Mouse (Mus musculus) liver, embryonic 14.5 days (tissue): ENCODE results near the gene Veph1. TPM values are rescaled to one million over a fixed set of nuclear protein-coding genes. Genes with fewer than 3 reads are reported as not detected.

Source experiments
- ATAC-seq: fragments of 200-750 bp; cut with Nextera tagmentation; 2 replicates; pipeline ENCODE4 v1.8.0; 2017; ENCODE audit warnings: moderate number of reproducible peaks, mild to moderate bottlenecking, moderate library complexity; ENCODE audit not compliant: insufficient read depth
- DNase-seq, 3 experiments: peaks; one replicate each; pipeline ENCODE4 v3.0.0-alpha.2; 2012 to 2013; ENCODE audit warnings: low read depth in 3 of 3, low spot score in 3 of 3
- H3K27ac ChIP-seq: fragments of 300-500 bp; sonication (generic); 2 replicates; pipeline ENCODE4 v1.5.1; 2014; ENCODE audit warnings: moderate library complexity, mild to moderate bottlenecking, control low read depth, inconsistent platforms
- H3K27me3 ChIP-seq: fragments of 300-500 bp; sonication (generic); 2 replicates; pipeline ENCODE4 v1.6.1; 2014; ENCODE audit warnings: mild to moderate bottlenecking, low read length, moderate library complexity; ENCODE audit not compliant: control insufficient read depth, insufficient read depth
- H3K36me3 ChIP-seq: fragments of 300-500 bp; sonication (generic); replicated peaks from 2 replicates; pipeline ENCODE4 v1.6.1; 2014; ENCODE audit warnings: low read depth; ENCODE audit not compliant: control insufficient read depth, insufficient read depth
- H3K4me1 ChIP-seq, 2 experiments: fragments of 200-500 bp in 1 of 2; fragments of 300-500 bp in 1 of 2; sonication (generic) in 1 of 2; replicated peaks; 2 replicates each; pipeline ENCODE4 v1.6.1; 2012 to 2014; ENCODE audit warnings: antibody characterized with exemption in 1 of 2, inconsistent platforms in 1 of 2, low read length in 1 of 2; ENCODE audit not compliant: control insufficient read depth in 2 of 2, insufficient read depth in 2 of 2
- H3K4me2 ChIP-seq: fragments of 300-500 bp; sonication (generic); 2 replicates; pipeline ENCODE4 v1.6.1; 2014; ENCODE audit warnings: low read depth, mild to moderate bottlenecking, control low read depth, moderate library complexity
- H3K4me3 ChIP-seq, 2 experiments: fragments of 200-500 bp in 1 of 2; fragments of 300-500 bp in 1 of 2; sonication (generic) in 1 of 2; 2 replicates each; pipeline ENCODE4 v1.5.1; 2012 to 2014; ENCODE audit warnings: low read depth in 2 of 2, low read length in 2 of 2, mild to moderate bottlenecking in 2 of 2, control low read depth in 1 of 2, inconsistent platforms in 1 of 2, moderate library complexity in 1 of 2; ENCODE audit not compliant: insufficient read depth in 1 of 2
- H3K9ac ChIP-seq: fragments of 300-500 bp; sonication (generic); replicated peaks from 2 replicates; pipeline ENCODE4 v1.6.1; 2014; ENCODE audit warnings: mild to moderate bottlenecking, control low read depth, moderate library complexity
- H3K9me3 ChIP-seq: fragments of 300-500 bp; sonication (generic); 2 replicates; pipeline ENCODE4 v1.6.1; 2016; ENCODE audit warnings: low read length, mixed read lengths; ENCODE audit not compliant: control insufficient read depth
- CTCF ChIP-seq: IDR thresholded peaks from 2 replicates; pipeline ENCODE4 v1.5.1; 2016; ENCODE audit warnings: antibody characterized with exemption, low read depth, control low read depth
- EP300 ChIP-seq: IDR thresholded peaks from 2 replicates; pipeline ENCODE4 v1.6.1; 2016; ENCODE audit warnings: antibody characterized with exemption, low read depth
- WGBS: fragments of 180-500 bp; shearing (Covaris S2); extraction: QIAGEN DNeasy Blood & Tissue Kit; methylation state at CpG from one replicate; pipeline ENCODE4 v1.1.7; 2014; ENCODE audit not compliant: insufficient replicate concordance; 5-methylcytosine and 5-hydroxymethylcytosine counted together
- polyA plus RNA-seq, 2 experiments: library from polyadenylated mRNA; depleted of rRNA in 1 of 2; stranded (reverse) in 1 of 2; unstranded in 1 of 2; fragments of >200 nt; fragmentation: Nextera tagmentation in 1 of 2; extraction: Ambion mirVana in 1 of 2; gene quantifications; 2 replicates each; pipeline versions ENCODE4 v1.2.1 to v1.2.3; 2012 to 2014

The Veph1 gene
- polyA plus RNA-seq, 2 experiments: 0.01 to 0.06 TPM

DNA sequence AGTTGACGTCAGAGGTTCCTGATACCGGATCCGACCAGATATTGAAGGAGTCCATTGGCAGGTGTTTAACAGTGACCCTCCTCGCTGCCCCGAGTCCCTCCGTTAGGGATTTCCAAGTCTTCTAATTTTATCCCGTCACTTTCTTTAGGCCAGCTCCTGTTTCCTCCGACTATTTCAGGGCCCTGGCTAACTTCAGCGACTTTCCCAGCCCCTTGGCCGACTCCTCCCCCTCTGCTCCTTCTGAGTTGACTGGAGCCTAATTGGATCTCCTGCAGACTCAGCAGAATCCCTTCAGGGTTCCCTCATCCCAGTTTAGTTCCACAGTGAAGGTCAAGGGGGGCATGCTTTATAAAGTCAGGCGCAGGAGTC is 75.4 kb downstream of the Veph1 start:
- no peaks in the 10 kb centered on the region for H3K36me3 ChIP-seq
- H3K27me3 ChIP-seq: peaks cover 22% of the 10 kb centered on the region
- no peak overlapping the region for H3K27ac ChIP-seq
- DNase-seq: no peak
- 4% methylated on average over 11 of the region's 11 CpGs for WGBS
- H3K9me3 ChIP-seq: no peaks in the 10 kb centered on the region
- peak overlapping the region; percentile 37 for H3K4me2 ChIP-seq
- no peak overlapping the region for H3K9ac ChIP-seq
- TF ChIP-seq EP300 (no peak), CTCF (no peak)
- H3K4me3 ChIP-seq: peak overlapping the region in 1 of 2 experiments; percentile 9; a peak in 2 of 4 replicates
- H3K4me1 ChIP-seq: no peaks in the 10 kb centered on the region
- ATAC-seq: no peak

- H3K4me1 ChIP-seq: no peaks in the 10 kb centered on the region
- H3K4me2 ChIP-seq: peak overlapping the region; percentile 37
- H3K27me3 ChIP-seq: peaks cover 22% of the 10 kb centered on the region
- ATAC-seq (no peak), DNase-seq (no peak)
- no peaks in the 10 kb centered on the region for H3K36me3 ChIP-seq
- no peak overlapping the region for H3K27ac ChIP-seq
- WGBS: under 1% methylated on average over 54 of the region's 54 CpGs
- H3K4me3 ChIP-seq: peak overlapping the region; percentile 9 to 26; a peak in 3 of 4 replicates
- no peak overlapping the region for H3K9ac ChIP-seq
- TF ChIP-seq CTCF (no peak), EP300 (no peak)
- no peaks in the 10 kb centered on the region for H3K9me3 ChIP-seq
Observed at GRCm38 (mm10) chr3:66220554-66221242, 75.9 kb downstream of the Veph1 start.

GRCm38 (mm10) chr3:66219655-66220191 is 76.9 kb downstream of the Veph1 start, which contains the start of gene Ptx3:
TSS of gene Ptx3 (plus strand) at chr3:66219910.
- Histone ChIP-seq H3K4me1 (no peaks in the 10 kb centered on the region), H3K36me3 (no peaks in the 10 kb centered on the region), H3K27me3 (peaks cover 22% of the 10 kb centered on the region), H3K4me2 (peak within 1 kb of the TSS; percentile 37), H3K4me3 (peak within 1 kb of the TSS; percentile 9 to 26; a peak in 3 of 4 replicates), H3K9me3 (no peaks in the 10 kb centered on the region), H3K27ac (no peak within 1 kb of the TSS), H3K9ac (no peak within 1 kb of the TSS)
- TF ChIP-seq EP300: no peak
- TF ChIP-seq CTCF: no peak
- WGBS: 3% methylated on average over 20 of the region's 20 CpGs
- ATAC-seq (no peak), DNase-seq (no peak)

DNA sequence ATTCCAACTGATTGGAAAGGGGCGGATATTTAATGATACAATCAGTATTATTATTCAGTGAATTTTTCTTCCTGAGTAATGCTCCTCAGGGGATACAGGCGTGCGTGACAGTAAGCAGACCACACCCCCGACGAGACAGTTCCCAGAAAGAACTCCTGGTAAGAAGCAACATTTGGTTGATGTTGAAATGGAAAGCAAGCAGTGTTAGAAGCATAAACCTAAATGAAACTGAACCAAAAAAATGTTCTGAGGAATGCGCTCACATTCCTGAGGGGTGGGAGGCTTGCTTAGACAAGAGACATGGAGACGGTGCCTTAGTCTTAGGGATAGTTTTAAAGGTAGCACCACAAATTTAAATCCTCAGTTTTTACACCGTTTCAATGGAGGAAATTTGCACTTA is 80.9 kb downstream of the Veph1 start:
- H3K36me3 ChIP-seq: no peaks in the 10 kb centered on the region
- no peak overlapping the region for H3K4me2 ChIP-seq
- H3K9me3 ChIP-seq: no peaks in the 10 kb centered on the region
- no peak overlapping the region for H3K27ac ChIP-seq
- no peak for ATAC-seq
- WGBS: 59% methylated on average over 8 of the region's 8 CpGs
- TF ChIP-seq EP300: no peak
- no peak for TF ChIP-seq CTCF
- DNase-seq: no peak
- no peak overlapping the region for H3K4me3 ChIP-seq
- no peaks in the 10 kb centered on the region for H3K4me1 ChIP-seq
- no peak overlapping the region for H3K9ac ChIP-seq
- H3K27me3 ChIP-seq: peaks cover 5% of the 10 kb centered on the region

DNA sequence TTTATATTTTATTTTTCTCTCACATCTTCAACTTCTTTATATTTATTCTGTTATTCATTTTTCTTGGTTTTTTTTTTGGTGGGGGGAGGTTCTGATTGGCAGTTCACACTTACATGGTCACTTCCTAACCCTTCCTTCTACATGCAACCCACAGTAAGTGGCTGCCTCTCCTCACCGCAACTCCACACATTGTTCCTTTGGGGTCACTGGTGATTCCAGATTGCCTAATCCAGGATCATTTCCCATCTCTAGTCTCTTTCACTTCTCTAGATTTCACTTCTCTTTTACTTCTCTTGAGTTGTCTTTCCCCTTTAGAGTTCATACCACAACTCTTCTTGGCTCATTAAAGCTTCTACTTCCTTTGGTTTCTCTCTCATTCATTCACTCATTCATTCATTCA is 83.1 kb downstream of the Veph1 start:
- Histone ChIP-seq H3K9me3 (no peaks in the 10 kb centered on the region), H3K4me2 (no peak overlapping the region), H3K4me1 (no peaks in the 10 kb centered on the region), H3K27me3 (no peaks in the 10 kb centered on the region), H3K4me3 (no peak overlapping the region), H3K27ac (no peak overlapping the region), H3K9ac (no peak overlapping the region), H3K36me3 (no peaks in the 10 kb centered on the region)
- DNase-seq (no peak), ATAC-seq (no peak)
- WGBS: 71% methylated on average over 1 of the region's 1 CpGs
- TF ChIP-seq CTCF: no peak
- TF ChIP-seq EP300: no peak
